Mouse (Mus musculus): Measurements from ENCODE around the gene Jag2.

DNA sequence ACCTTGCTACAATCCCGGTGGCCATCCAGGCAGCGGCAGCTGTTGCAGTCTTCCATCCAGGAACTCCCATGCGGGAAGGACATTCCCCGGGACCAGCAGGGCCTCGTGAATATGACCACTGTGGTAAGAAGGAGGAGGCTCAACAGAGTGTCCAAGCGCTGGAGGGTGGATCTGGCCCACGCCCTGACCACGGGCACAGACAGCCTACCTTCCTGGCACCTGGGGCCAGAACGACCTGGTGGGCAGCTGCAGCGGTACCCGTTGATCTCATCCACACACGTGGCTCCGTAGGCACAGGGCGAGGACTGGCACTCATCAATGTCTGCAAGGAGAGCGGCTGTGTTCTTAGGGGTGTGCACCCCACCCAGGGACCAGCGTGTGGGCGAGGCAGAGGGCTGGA, 17.9 kb downstream of the Jag2 start:
- TF ChIP-seq CTCF (IDR thresholded peaks at IDR 0.05; ENCODE audit: low read depth, low read length): no peak
- TF ChIP-seq POLR2A (IDR thresholded peaks at IDR 0.05; ENCODE audit: extremely low read depth, insufficient read depth, low read length): no peak
